Mouse (Mus musculus) heart, postnatal 0 days (tissue): ENCODE measurements around the gene Zfp574.

Source experiments
- CTCF ChIP-seq: IDR thresholded peaks from 2 replicates; pipeline ENCODE4 v1.5.1; 2016; ENCODE audit warnings: antibody characterized with exemption, control low read depth, low read depth
- EP300 ChIP-seq: IDR thresholded peaks from 2 replicates; pipeline ENCODE4 v1.6.1; 2016; ENCODE audit warnings: antibody characterized with exemption, low read depth

DNA sequence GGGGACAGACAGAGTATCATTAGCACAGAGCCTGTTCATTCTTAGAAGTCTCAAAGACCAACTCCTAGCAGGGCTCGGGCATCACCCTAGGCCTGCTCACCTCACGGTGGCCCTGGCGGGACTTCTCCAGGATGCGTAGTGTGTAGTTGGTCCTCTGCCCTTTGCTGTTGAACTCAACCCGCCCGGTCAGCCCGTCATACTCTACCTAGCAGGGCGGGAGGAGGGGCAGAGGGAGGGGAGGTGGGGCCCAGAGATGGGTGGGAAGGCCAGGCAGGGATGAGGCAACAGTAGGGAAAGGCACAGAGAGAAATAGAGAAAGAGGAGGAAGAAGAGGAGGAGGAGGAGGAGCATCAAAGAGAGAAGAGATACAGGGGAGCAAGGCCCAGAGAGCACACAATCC, 14.0 kb upstream of the Zfp574 start:
- TF ChIP-seq CTCF = no peak
- no peak for TF ChIP-seq EP300
